Mouse (Mus musculus) embryo, embryonic 10 days (tissue): ENCODE results near the gene Ppp2r1b.

Experiments
- DNase-seq: peaks from one replicate; pipeline ENCODE4 v3.0.0-alpha.2; 2015; ENCODE audit warnings: low spot score

The Ppp2r1b gene

DNA sequence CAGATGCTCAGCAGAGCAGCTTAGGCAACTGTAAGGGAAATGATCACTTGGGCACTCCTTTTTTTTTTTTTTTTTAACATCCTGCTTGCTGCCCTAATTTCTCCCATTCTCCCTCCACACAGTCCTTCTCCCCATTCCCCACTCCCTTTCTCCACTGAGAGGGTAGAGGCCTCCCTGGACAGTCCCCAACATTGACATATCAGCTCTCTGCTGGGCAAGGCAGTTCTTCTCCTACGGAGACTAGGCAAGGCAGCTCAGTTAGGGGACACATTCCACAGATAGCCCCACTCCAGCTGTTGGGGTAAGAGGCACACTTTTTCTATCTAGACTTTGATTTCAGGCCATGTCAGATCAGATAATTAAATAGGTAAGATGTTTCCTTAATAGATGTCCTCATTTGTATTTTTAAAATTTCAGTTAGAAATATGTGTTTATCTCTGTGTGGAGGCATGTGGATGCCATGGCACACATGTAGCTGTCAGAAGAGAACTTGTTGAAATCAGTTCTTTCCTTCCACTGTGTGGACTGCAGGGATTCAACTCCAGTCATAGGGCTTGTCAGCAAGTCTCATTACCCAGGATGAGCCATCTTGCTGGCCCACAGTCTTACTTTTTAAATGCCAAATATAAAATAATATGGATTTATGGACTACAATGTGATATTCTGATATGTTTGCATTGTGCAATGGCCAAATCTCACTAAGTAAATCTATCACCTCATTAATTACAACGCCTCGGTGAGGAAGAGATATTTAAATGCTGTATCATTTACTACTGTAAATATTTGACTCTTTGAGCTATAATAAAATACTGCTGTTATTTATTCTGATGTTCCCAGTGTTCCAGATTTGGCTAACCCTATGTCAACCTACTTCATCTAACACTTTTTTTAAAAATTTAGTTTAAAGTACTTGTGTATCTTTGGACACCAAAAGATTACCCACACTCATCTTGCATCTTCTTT is 76.1 kb downstream of the Ppp2r1b start:
- DNase-seq = no peak

DNA sequence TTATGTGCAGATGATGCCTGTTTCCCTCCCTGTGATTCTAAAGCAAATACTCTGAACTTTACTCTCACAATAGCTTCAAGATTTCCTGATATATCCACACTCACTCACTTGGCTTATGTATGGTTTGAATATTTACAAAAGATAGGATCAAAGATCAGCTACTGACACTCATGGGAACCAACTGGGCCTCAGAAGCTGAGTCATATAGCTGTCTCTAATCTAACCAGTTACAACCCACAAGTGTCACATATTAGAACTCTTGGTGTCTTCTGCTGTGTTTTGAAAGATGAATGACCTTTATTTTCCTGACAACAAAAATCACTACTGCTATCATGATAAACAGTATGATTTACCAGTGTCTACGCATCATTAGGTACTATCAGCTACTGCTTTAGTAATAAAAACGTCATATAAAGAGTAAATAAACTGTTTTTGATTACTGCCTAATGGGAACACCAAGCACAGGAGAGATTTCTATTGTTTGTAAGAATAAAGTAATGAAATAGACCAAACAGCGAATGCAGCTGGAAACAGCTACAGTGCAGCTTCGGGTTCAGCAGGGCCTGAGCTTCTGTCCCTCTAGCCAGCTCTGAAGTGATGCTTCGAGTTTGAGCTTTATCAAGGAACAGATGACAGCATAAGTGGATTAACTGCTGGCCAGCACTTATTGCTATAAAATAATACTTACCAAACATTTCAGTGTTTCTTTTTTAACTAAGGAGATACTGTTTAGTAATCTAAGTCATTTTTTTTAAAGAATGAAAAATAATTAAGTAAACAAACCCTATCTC is 77.5 kb downstream of the Ppp2r1b start:
- no peak for DNase-seq

DNA sequence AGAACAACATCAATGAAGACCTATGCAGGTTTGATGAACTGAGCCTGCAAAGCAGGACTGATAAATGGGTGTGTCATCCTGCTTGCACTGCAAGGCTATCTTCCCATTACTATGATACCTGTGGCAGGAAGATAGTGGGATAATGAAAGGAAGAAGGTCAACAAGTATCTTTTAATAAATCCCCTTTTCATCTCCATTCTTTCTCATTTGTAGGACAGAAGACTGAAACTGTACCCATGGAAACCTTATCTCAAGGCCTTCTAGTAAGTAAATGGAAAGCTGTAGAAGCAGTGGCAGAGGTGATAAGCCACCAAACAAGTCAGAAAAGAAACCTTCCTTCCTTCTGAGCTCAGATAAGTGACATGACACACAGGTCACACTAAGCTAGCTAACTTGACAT is 79.4 kb downstream of the Ppp2r1b start:
- no peak for DNase-seq

DNA sequence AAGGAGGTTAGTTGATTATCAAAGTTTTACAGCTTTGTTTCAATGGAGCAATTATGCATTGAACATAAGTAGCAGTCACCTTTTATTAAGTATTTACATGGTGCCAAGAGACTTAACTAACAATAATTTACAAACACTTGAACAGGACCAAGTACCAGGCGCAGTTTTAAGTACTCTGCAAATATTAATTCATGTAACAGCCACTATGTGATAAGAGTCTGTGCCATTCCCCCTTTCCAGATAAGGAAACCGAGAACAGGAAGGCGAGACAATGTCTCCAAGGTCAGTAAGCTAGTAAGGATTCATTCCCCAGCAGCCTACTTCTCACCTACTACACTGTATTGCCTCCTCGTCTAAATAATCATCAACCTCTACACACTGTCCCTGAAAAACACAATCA is 80.7 kb downstream of the Ppp2r1b start:
- no peak for DNase-seq

DNA sequence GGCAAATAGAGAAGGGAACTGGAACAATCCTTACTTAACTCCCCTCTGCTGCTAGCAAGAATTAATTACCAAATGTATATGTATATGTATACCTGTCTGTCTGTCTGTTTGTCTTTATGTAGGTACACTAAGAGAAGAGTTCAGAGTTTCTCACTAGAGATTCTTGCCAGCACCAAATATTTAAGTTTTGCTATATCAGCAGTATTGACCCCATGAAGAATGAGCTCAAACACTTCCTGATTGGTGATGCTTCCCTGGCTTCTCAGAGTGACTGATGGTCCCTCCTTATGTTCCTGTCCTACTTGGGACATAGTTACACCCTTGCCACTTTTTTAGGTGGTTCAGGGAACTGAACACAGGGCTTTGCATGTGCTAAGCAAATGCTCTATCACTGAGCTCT is 84.9 kb downstream of the Ppp2r1b start:
- no peak for DNase-seq

DNA sequence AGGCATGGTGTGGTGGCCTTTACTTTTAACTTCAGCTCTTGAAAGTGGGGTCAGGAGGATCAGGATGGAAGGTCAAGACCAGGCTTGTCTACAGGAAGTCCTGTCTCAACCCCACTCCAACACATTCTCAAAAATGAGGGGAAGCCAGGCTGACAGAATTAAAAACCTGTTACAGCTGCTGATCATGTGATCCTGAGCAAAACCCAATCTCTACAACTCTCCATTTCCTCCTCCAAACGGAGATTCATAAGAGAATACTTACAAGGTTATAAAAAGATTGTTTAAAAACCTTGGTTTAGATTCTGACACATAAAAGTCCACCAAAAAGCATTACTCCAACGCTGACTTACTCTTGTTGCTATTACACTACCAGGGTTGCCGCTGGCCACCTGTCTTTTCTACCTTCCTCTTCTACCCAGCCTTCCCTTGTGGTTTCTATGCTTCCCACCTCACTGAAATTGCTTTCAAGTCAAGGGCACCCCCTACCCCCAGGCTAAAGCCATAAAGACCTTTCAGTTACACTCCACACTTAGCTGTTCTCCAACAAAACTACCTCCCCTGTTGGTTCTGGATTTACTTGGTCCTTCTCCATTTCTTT is 96.8 kb downstream of the Ppp2r1b start:
- DNase-seq = no peak

DNA sequence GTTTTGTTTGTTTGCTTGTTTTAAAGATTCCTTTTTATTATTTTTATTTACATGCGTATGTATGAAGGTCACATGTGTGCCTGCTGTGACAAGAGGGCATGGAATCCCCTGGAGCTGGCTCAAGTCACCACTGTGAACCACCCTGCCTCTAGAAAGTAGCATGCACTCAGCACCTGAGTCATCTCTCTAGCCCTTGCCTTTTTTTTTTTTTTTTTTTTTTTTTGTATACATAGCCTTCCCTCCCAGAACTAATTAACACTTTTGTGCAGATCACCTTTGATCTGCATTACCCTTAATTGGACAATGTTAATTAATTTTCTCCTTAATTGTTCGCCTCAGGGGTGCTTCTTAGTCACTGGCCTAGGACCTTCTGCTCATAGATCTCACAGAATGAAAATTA is 97.6 kb downstream of the Ppp2r1b start:
- DNase-seq = no peak
